In the genomic region with DNA sequence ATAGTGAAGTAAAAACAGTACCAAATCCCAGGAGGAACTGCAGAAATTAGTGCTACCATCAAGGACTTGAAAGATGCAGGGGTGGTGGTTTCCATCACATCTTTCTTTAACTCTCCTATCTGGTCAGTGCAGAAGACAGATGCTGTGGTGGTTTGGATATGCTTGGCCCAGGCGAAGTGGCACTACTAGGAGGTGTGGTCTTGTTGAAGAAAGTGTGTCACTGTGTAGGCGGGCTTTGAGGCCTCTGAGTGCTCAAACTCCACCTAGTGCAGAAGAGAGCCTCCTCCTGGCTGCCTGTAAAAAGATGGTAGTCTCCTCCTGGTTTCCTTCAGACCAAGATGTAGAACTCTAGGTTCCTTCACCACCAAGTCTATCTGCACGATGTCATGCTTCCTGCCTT, we compare ENCODE assay signal across 29 mouse cellular contexts. TPM values are rescaled to one million over a fixed set of nuclear protein-coding genes. Genes with fewer than 3 reads are reported as not detected.
A peak's percentile ranks its signal among the peaks of the same experiment; 100 is the strongest.
DNase-seq lines count a peak whose midpoint lies in the region; ATAC-seq and TF ChIP-seq lines count a peak whose summit lies in the region.
"Had no signal": no experiment of that assay in that cellular context is flagged by ENCODE, and none has a peak within 500 bp of the region (broad histone marks: within the 10 kb centered on the region; RNA-seq: fewer than 3 reads in every experiment).

No protein-coding gene starts in this region.

- 0 out of 2 replicates have a peak, but pooled peaks have one; percentile 34 for ATAC-seq in megakaryocyte-erythroid progenitor cell, adult 5-6 weeks (replicated peaks; ENCODE audit: low FRiP score, low TSS enrichment, poor library complexity, severe bottlenecking)
- ATAC-seq: activated CD4-positive, CD25-positive, alpha-beta regulatory T cell, adult 4 months; forebrain, embryonic 14.5 days; intestine, embryonic 15.5 days had no signal

- no peak overlapping the region for H3K27ac ChIP-seq in CH12.LX (ENCODE audit: insufficient read depth, low read depth)
- H3K27ac ChIP-seq: embryonic facial prominence, embryonic 12.5 days; embryonic facial prominence, embryonic 15.5 days; gastrocnemius, adult 2 months; heart, adult 2 months; heart, embryonic 10.5 days; heart, embryonic 13.5 days; hindbrain, embryonic 12.5 days; hindbrain, embryonic 15.5 days; intestine, embryonic 15.5 days had no signal

- TF ChIP-seq CTCF in CH12.LX (conservative IDR thresholded peaks at IDR 0.05 in 1 of 2, IDR thresholded peaks at IDR 0.05 in 1 of 2; ENCODE audit: low read depth in 2 of 2, low read length in 2 of 2), result peak in 1 of 2 experiments; percentile 9; a peak in 1 of 4 replicates

- no peak for TF ChIP-seq POLR2A in CH12.LX (IDR thresholded peaks at IDR 0.05; ENCODE audit: low read depth, low read length)

- DNase-seq in heart, adult 11 months, result peak; percentile 79
- DNase-seq in heart, postnatal 25 days (ENCODE audit: low spot score), result no peak
- peak; percentile 20 for DNase-seq in CH12.LX (ENCODE audit: extremely low read depth)
- peak; percentile 26 for DNase-seq in brain, adult 2 months (ENCODE audit: low read depth, low spot score)
- DNase-seq in retina, postnatal 1 day, result no peak
- DNase-seq in layer of hippocampus, postnatal 25 days (ENCODE audit: extremely low spot score in 1 of 2, low spot score in 1 of 2), result no peak
- DNase-seq in spleen, adult 12 weeks (ENCODE audit: low spot score), result no peak
- DNase-seq: adrenal gland, adult 8-10 months; adrenal gland, postnatal 25 days; B cell, adult 2 months; cerebellum, adult 18-20 months; cerebellum, adult 9-10 months; cerebellum, postnatal 14 days; gastrocnemius, adult 2 months; gastrocnemius, postnatal 25 days; heart, adult 2 months; heart, postnatal 14 days; kidney, adult 11 months had no signal

- TF ChIP-seq RAD21 in CH12.LX (IDR thresholded peaks at IDR 0.05; ENCODE audit: low read depth, low read length), result no peak; the same call in 1 of the 2 replicates

- intact Hi-C loops in heart, postnatal 25 days (cut with DNase I), result no loop called here

- H3K4me2 ChIP-seq in CH12.LX (ENCODE audit: insufficient read depth, low read depth, poor library complexity, severe bottlenecking), result no peak overlapping the region
- H3K4me2 ChIP-seq: embryonic facial prominence, embryonic 12.5 days; embryonic facial prominence, embryonic 15.5 days; heart, embryonic 13.5 days; hindbrain, embryonic 12.5 days; hindbrain, embryonic 15.5 days; intestine, embryonic 15.5 days had no signal

- no peaks in the 10 kb centered on the region for H3K9me3 ChIP-seq in CH12.LX (replicated peaks; ENCODE audit: low read length)
- H3K9me3 ChIP-seq: embryonic facial prominence, embryonic 12.5 days; embryonic facial prominence, embryonic 15.5 days; G1E; heart, embryonic 10.5 days; heart, embryonic 13.5 days; hindbrain, embryonic 12.5 days; hindbrain, embryonic 15.5 days; intestine, embryonic 15.5 days had no signal

- H3K27me3 ChIP-seq in CH12.LX (replicated peaks), result no peaks in the 10 kb centered on the region
- H3K27me3 ChIP-seq: embryonic facial prominence, embryonic 12.5 days; embryonic facial prominence, embryonic 15.5 days; heart, embryonic 13.5 days; hindbrain, embryonic 12.5 days; hindbrain, embryonic 15.5 days; intestine, embryonic 15.5 days had no signal

- no peak for TF ChIP-seq EP300 in CH12.LX (IDR thresholded peaks at IDR 0.05; ENCODE audit: low read length)

- H3K79me2 ChIP-seq in CH12.LX (replicated peaks; ENCODE audit: control insufficient read depth, extremely low read depth, insufficient read depth, poor library complexity, severe bottlenecking), result no peaks in the 10 kb centered on the region

- in situ Hi-C loops in CH12.LX (cut with MboI; ENCODE audit: low pct_ligation_motif_present, low pct_unique_long_range_greater_than_20kb, low sequenced_read_pairs), result no loop called here

- H3K36me3 ChIP-seq in CH12.LX (replicated peaks in 1 of 2; ENCODE audit: control insufficient read depth in 1 of 2, insufficient read depth in 1 of 2, low read length in 1 of 2), result peaks cover 0 to 5% of the 10 kb centered on the region in 2 experiments
- H3K36me3 ChIP-seq: embryonic facial prominence, embryonic 12.5 days; embryonic facial prominence, embryonic 15.5 days; G1E; heart, embryonic 10.5 days; hindbrain, embryonic 12.5 days; hindbrain, embryonic 15.5 days; intestine, embryonic 15.5 days had no signal

- dilution Hi-C loops in CH12.LX (cut with MboI; ENCODE audit: extremely low pct_ligation_motif_present, extremely low pct_unique_long_range_greater_than_20kb, low sequenced_read_pairs), result no loop called here

- peaks cover 0 to 5% of the 10 kb centered on the region in 2 experiments; a peak in 1 of 4 replicates for H3K4me1 ChIP-seq in CH12.LX (ENCODE audit: control insufficient read depth in 1 of 2, insufficient read depth in 2 of 2)
- H3K4me1 ChIP-seq: embryonic facial prominence, embryonic 12.5 days; embryonic facial prominence, embryonic 15.5 days; heart, embryonic 10.5 days; heart, embryonic 13.5 days; hindbrain, embryonic 12.5 days; hindbrain, embryonic 15.5 days; intestine, embryonic 15.5 days had no signal

- no peak overlapping the region for H3K9ac ChIP-seq in CH12.LX (ENCODE audit: insufficient read depth, low read depth)
- H3K9ac ChIP-seq: embryonic facial prominence, embryonic 12.5 days; embryonic facial prominence, embryonic 15.5 days; heart, embryonic 13.5 days; hindbrain, embryonic 12.5 days; hindbrain, embryonic 15.5 days; intestine, embryonic 15.5 days had no signal

- H3K4me3 ChIP-seq in CH12.LX (replicated peaks in 1 of 3; ENCODE audit: low read depth in 2 of 3, low read length in 2 of 3, poor library complexity in 1 of 3), result no peak overlapping the region
- H3K4me3 ChIP-seq: embryonic facial prominence, embryonic 12.5 days; embryonic facial prominence, embryonic 15.5 days; gastrocnemius, adult 2 months; heart, adult 2 months; heart, embryonic 10.5 days; heart, embryonic 13.5 days; hindbrain, embryonic 12.5 days; hindbrain, embryonic 15.5 days; intestine, embryonic 15.5 days had no signal

TF ChIP-seq in CH12.LX, 34 proteins besides CTCF, POLR2A, EP300 and RAD21:
- TF ChIP-seq MAZ (IDR thresholded peaks at IDR 0.05; ENCODE audit: low read depth, low read length), result no peak
- no peak for TF ChIP-seq JUN (IDR thresholded peaks at IDR 0.05; ENCODE audit: insufficient read depth, low read depth, low read length)

RNA-seq across cellular contexts. Expression of a gene that starts 9.5 kb away (rescaled TPM):
- total RNA-seq in heart, postnatal 25 days (2021), result under 1 TPM; 0.61 to 0.70 TPM
- total RNA-seq in CH12.LX (2012; rRNA removed) (1.1 and 1.7 TPM in 2 replicates), CH12.LX (2014; rRNA removed) (0.58 TPM in 2 replicates)
- polyA plus RNA-seq in CH12.LX (2012; ENCODE audit: insufficient read length, low read depth), result 0.44 and 0.72 TPM in 2 replicates
- total RNA-seq in megakaryocyte-erythroid progenitor cell, adult 5-6 weeks (2014; fragmentation: Nextera tagmentation), result not detected in 2 replicates
- not detected in 2 replicates for total RNA-seq in megakaryocyte-erythroid progenitor cell, adult 5-6 weeks (2017)
- total RNA-seq in layer of hippocampus, postnatal 25 days (2021), result under 1 TPM; 0.49 to 0.54 TPM

RNA-seq across cellular contexts. Expression of a gene that starts 9.8 kb away (rescaled TPM):
- total RNA-seq in heart, postnatal 25 days (2021), result 1 to 10 TPM; 1.1 to 1.7 TPM
- 71.1 and 94.5 TPM in 2 replicates for total RNA-seq in CH12.LX (2012; rRNA removed)
- total RNA-seq in CH12.LX (2014; rRNA removed), result 58.9 and 62.2 TPM in 2 replicates
- 86.3 and 101 TPM in 2 replicates for polyA plus RNA-seq in CH12.LX (2012; ENCODE audit: insufficient read length, low read depth)
- total RNA-seq in megakaryocyte-erythroid progenitor cell, adult 5-6 weeks (2014; fragmentation: Nextera tagmentation), result 48.9 and 64.6 TPM in 2 replicates
- 18.5 and 36.5 TPM in 2 replicates for total RNA-seq in megakaryocyte-erythroid progenitor cell, adult 5-6 weeks (2017)
- 1 to 10 TPM in 1 of 2 experiments, under 1 TPM in 1; 0.39 to 1.2 TPM for total RNA-seq in layer of hippocampus, postnatal 25 days (2021)

RNA-seq across cellular contexts. Expression of a gene that starts 27.3 kb away (rescaled TPM):
- 100 to 1,000 TPM; 353 to 360 TPM for total RNA-seq in heart, postnatal 25 days (2021)
- 16.9 and 18.5 TPM in 2 replicates for total RNA-seq in CH12.LX (2012; rRNA removed)
- total RNA-seq in CH12.LX (2014; rRNA removed), result 14.0 and 14.7 TPM in 2 replicates
- 23.4 and 27.3 TPM in 2 replicates for polyA plus RNA-seq in CH12.LX (2012; ENCODE audit: insufficient read length, low read depth)
- 35.2 and 49.4 TPM in 2 replicates for total RNA-seq in megakaryocyte-erythroid progenitor cell, adult 5-6 weeks (2014; fragmentation: Nextera tagmentation)
- 22.1 and 31.1 TPM in 2 replicates for total RNA-seq in megakaryocyte-erythroid progenitor cell, adult 5-6 weeks (2017)
- total RNA-seq in layer of hippocampus, postnatal 25 days (2021), result 100 to 1,000 TPM; 257 to 273 TPM

RNA-seq across cellular contexts. Expression of a gene that starts 45.6 kb away (rescaled TPM):
- 10 to 100 TPM; 12.7 to 17.8 TPM for total RNA-seq in heart, postnatal 25 days (2021)
- 12.5 and 14.8 TPM in 2 replicates for total RNA-seq in CH12.LX (2012; rRNA removed)
- total RNA-seq in CH12.LX (2014; rRNA removed), result 3.5 and 4.4 TPM in 2 replicates
- polyA plus RNA-seq in CH12.LX (2012; ENCODE audit: insufficient read length, low read depth), result 9.7 and 14.5 TPM in 2 replicates
- 25.2 and 28.8 TPM in 2 replicates for total RNA-seq in megakaryocyte-erythroid progenitor cell, adult 5-6 weeks (2014; fragmentation: Nextera tagmentation)
- total RNA-seq in megakaryocyte-erythroid progenitor cell, adult 5-6 weeks (2017), result 7.9 and 13.2 TPM in 2 replicates
- total RNA-seq in layer of hippocampus, postnatal 25 days (2021), result 100 to 1,000 TPM; 315 to 348 TPM

RNA-seq across cellular contexts. Expression of a gene that starts 51.9 kb away (rescaled TPM):
- total RNA-seq in heart, postnatal 25 days (2021), result 10 to 100 TPM; 27.4 to 30.9 TPM
- total RNA-seq in CH12.LX (2012; rRNA removed), result 54.5 and 62.6 TPM in 2 replicates
- total RNA-seq in CH12.LX (2014; rRNA removed), result 37.4 and 42.3 TPM in 2 replicates
- 38.9 and 42.1 TPM in 2 replicates for polyA plus RNA-seq in CH12.LX (2012; ENCODE audit: insufficient read length, low read depth)
- total RNA-seq in megakaryocyte-erythroid progenitor cell, adult 5-6 weeks (2014; fragmentation: Nextera tagmentation), result 103 and 123 TPM in 2 replicates
- 57.4 and 79.8 TPM in 2 replicates for total RNA-seq in megakaryocyte-erythroid progenitor cell, adult 5-6 weeks (2017)
- total RNA-seq in layer of hippocampus, postnatal 25 days (2021), result 10 to 100 TPM; 44.2 to 45.4 TPM

Comparison
In these comparisons a context has a peak if more than half of its experiments do, and no peak if none do; other contexts are left out.
1. DNase-seq: peak in heart, adult 11 months (single experiment), CH12.LX (single experiment) and brain, adult 2 months (single experiment); none in heart, postnatal 25 days (single experiment), retina, postnatal 1 day (single experiment), layer of hippocampus, postnatal 25 days (0 of 2) and spleen, adult 12 weeks (single experiment).
2. RNA of a gene that starts 9.8 kb away (total RNA-seq): 58.9 to 94.5 TPM in CH12.LX and 18.5 to 64.6 TPM in megakaryocyte-erythroid progenitor cell, adult 5-6 weeks; 1.1 to 1.7 TPM in heart, postnatal 25 days and 0.39 to 1.2 TPM in layer of hippocampus, postnatal 25 days; every median in the first group is over 4 times any median in the second.
3. RNA of a gene that starts 27.3 kb away (total RNA-seq): 353 to 360 TPM in heart, postnatal 25 days and 257 to 273 TPM in layer of hippocampus, postnatal 25 days; 22.1 to 49.4 TPM in megakaryocyte-erythroid progenitor cell, adult 5-6 weeks and 14.0 to 18.5 TPM in CH12.LX; every median in the first group is over 4 times any median in the second.